ENCODE assay signal across 8 mouse cellular contexts in genomic region chr9:114805151-114805671, GRCm38 (mm10). TPM values are rescaled to one million over a fixed set of nuclear protein-coding genes. Genes with fewer than 3 reads are reported as not detected.
DNase-seq lines count a peak whose midpoint lies in the region; ATAC-seq and TF ChIP-seq lines count a peak whose summit lies in the region.

No protein-coding gene starts in this region.

- H3K27ac ChIP-seq in heart, embryonic 11.5 days (ENCODE audit: low read depth, low read length), result no peak overlapping the region
- H3K27ac ChIP-seq in liver, embryonic 14.5 days, result no peak overlapping the region
- H3K27ac ChIP-seq in stomach, embryonic 15.5 days, result peak overlapping the region; percentile 49; the same call in 1 of the 2 replicates

- DNase-seq in Muller cell, postnatal 12 days (ENCODE audit: inconsistent ontology term), result peak; percentile 35
- DNase-seq in kidney, postnatal 14 days, result peak; percentile 53
- DNase-seq in liver, embryonic 14.5 days (ENCODE audit: low read depth in 3 of 3, low spot score in 3 of 3), result no peak
- DNase-seq in urinary bladder, postnatal 4 days (ENCODE audit: low spot score in 2 of 2), result no peak
- DNase-seq in thymus, adult 18-20 months, result no peak

- no peak for TF ChIP-seq EP300 in liver, embryonic 14.5 days (IDR thresholded peaks at IDR 0.05; ENCODE audit: low read depth)

- 50% methylated on average over 19 of the region's 19 CpGs for WGBS in heart, embryonic 11.5 days (ENCODE audit: insufficient replicate concordance)
- 79% methylated on average over 19 of the region's 19 CpGs for WGBS in liver, embryonic 14.5 days (ENCODE audit: insufficient replicate concordance)
- 36% methylated on average over 19 of the region's 19 CpGs for WGBS in stomach, embryonic 15.5 days

- no peaks in the 10 kb centered on the region for H3K36me3 ChIP-seq in C2C12 (ENCODE audit: control insufficient read depth, insufficient read depth)
- no peaks in the 10 kb centered on the region for H3K36me3 ChIP-seq in heart, embryonic 11.5 days (ENCODE audit: control insufficient read depth, insufficient read depth, low read length)
- no peaks in the 10 kb centered on the region for H3K36me3 ChIP-seq in liver, embryonic 14.5 days (replicated peaks; ENCODE audit: control insufficient read depth, insufficient read depth, low read depth)
- no peaks in the 10 kb centered on the region for H3K36me3 ChIP-seq in stomach, embryonic 15.5 days

- H3K79me3 ChIP-seq in C2C12 (ENCODE audit: low read depth), result no peaks in the 10 kb centered on the region

- H3ac ChIP-seq in C2C12 (ENCODE audit: control insufficient read depth, insufficient read length, low read depth), result no peak overlapping the region

- peak; percentile 67; the same call in 1 of the 2 replicates for ATAC-seq in heart, embryonic 11.5 days (replicated peaks; ENCODE audit: insufficient number of reproducible peaks, low FRiP score, low TSS enrichment)
- ATAC-seq in liver, embryonic 14.5 days (ENCODE audit: insufficient read depth), result peak; percentile 26; the same call in 1 of the 2 replicates
- ATAC-seq in stomach, embryonic 15.5 days (ENCODE audit: insufficient read depth, low FRiP score, low read depth), result peak; percentile 81

- peaks cover 4% of the 10 kb centered on the region for H3K27me3 ChIP-seq in C2C12 (ENCODE audit: control insufficient read depth, insufficient read depth, insufficient read length)
- H3K27me3 ChIP-seq in heart, embryonic 11.5 days (ENCODE audit: control insufficient read depth, insufficient read depth, low read length), result no peaks in the 10 kb centered on the region
- H3K27me3 ChIP-seq in liver, embryonic 14.5 days (ENCODE audit: control insufficient read depth, insufficient read depth, low read length), result no peaks in the 10 kb centered on the region
- no peaks in the 10 kb centered on the region for H3K27me3 ChIP-seq in stomach, embryonic 15.5 days (replicated peaks)

- peaks cover 32% of the 10 kb centered on the region for H3K4me1 ChIP-seq in heart, embryonic 11.5 days (ENCODE audit: control insufficient read depth, insufficient read depth, low read length)
- peaks cover 0 to 11% of the 10 kb centered on the region in 2 experiments; a peak in 1 of 4 replicates for H3K4me1 ChIP-seq in liver, embryonic 14.5 days (replicated peaks; ENCODE audit: control insufficient read depth in 2 of 2, insufficient read depth in 2 of 2, low read length in 1 of 2)
- peaks cover 20% of the 10 kb centered on the region; the same call in 1 of the 2 replicates for H3K4me1 ChIP-seq in stomach, embryonic 15.5 days

- H3K4me3 ChIP-seq in C2C12 (ENCODE audit: insufficient read depth, poor library complexity, severe bottlenecking), result no peak overlapping the region
- no peak overlapping the region for H3K4me3 ChIP-seq in heart, embryonic 11.5 days (ENCODE audit: low read depth, low read length)
- H3K4me3 ChIP-seq in liver, embryonic 14.5 days (ENCODE audit: insufficient read depth in 1 of 2, low read depth in 2 of 2, low read length in 2 of 2), result no peak overlapping the region
- H3K4me3 ChIP-seq in stomach, embryonic 15.5 days (replicated peaks), result no peak overlapping the region

- no peaks in the 10 kb centered on the region for H3K79me2 ChIP-seq in C2C12 (ENCODE audit: control insufficient read depth, insufficient read depth)

- H3K9me3 ChIP-seq in heart, embryonic 11.5 days (replicated peaks; ENCODE audit: control insufficient read depth, low read length), result no peaks in the 10 kb centered on the region
- no peaks in the 10 kb centered on the region for H3K9me3 ChIP-seq in liver, embryonic 14.5 days (ENCODE audit: control insufficient read depth, low read length)
- no peaks in the 10 kb centered on the region for H3K9me3 ChIP-seq in stomach, embryonic 15.5 days

- H3K4me2 ChIP-seq in heart, embryonic 11.5 days, result peak overlapping the region; percentile 24
- no peak overlapping the region for H3K4me2 ChIP-seq in liver, embryonic 14.5 days (ENCODE audit: low read depth)
- H3K4me2 ChIP-seq in stomach, embryonic 15.5 days, result peak overlapping the region; percentile 9; the same call in 1 of the 2 replicates

- TF ChIP-seq CTCF in C2C12 (IDR thresholded peaks at IDR 0.05; ENCODE audit: control insufficient read depth, insufficient read depth, insufficient read length), result no peak
- no peak for TF ChIP-seq CTCF in liver, embryonic 14.5 days (IDR thresholded peaks at IDR 0.05; ENCODE audit: low read depth)

- H3K9ac ChIP-seq in heart, embryonic 11.5 days (ENCODE audit: low read depth, low read length), result no peak overlapping the region
- no peak overlapping the region for H3K9ac ChIP-seq in liver, embryonic 14.5 days (replicated peaks)
- H3K9ac ChIP-seq in stomach, embryonic 15.5 days, result no peak overlapping the region

TF ChIP-seq in C2C12, 6 proteins besides CTCF, POLR2A, EP300 and RAD21:
- TF ChIP-seq MYOG (IDR thresholded peaks at IDR 0.05; ENCODE audit: control insufficient read depth, extremely low read depth, insufficient read length), result no peak
- no peak for TF ChIP-seq FOSL1 (IDR thresholded peaks at IDR 0.05; ENCODE audit: insufficient read depth, low read length, poor library complexity, severe bottlenecking)
- peak; percentile 70 for TF ChIP-seq MYOD1 (IDR thresholded peaks at IDR 0.05; ENCODE audit: control insufficient read depth, insufficient read length, low read depth)
- peak; percentile 53 for TF ChIP-seq USF1 (IDR thresholded peaks at IDR 0.05; ENCODE audit: low read depth)
- TF ChIP-seq MAX (IDR thresholded peaks at IDR 0.05), result no peak
- TF ChIP-seq CEBPB (IDR thresholded peaks at IDR 0.05; ENCODE audit: low read depth), result no peak

RNA-seq across cellular contexts. Expression of gene Cmtm7, which starts 23.6 kb away (rescaled TPM):
- polyA plus RNA-seq in C2C12 (2012; fragmentation: generic; extraction: Trizol), result 61.4 TPM
- 105 and 121 TPM in 2 replicates for polyA plus RNA-seq in heart, embryonic 11.5 days (2014; fragmentation: Nextera tagmentation; extraction: Ambion mirVana)
- polyA plus RNA-seq in liver, embryonic 14.5 days (2012; rRNA removed), result 36.7 and 52.9 TPM in 2 replicates
- 43.5 and 49.5 TPM in 2 replicates for polyA plus RNA-seq in liver, embryonic 14.5 days (2014; fragmentation: Nextera tagmentation; extraction: Ambion mirVana)
- 103 and 105 TPM in 2 replicates for polyA plus RNA-seq in stomach, embryonic 15.5 days (2015; fragmentation: Nextera tagmentation; extraction: Ambion mirVana)

RNA-seq across cellular contexts. Expression of gene Cmtm8, which starts 38.7 kb away (rescaled TPM):
- not detected for polyA plus RNA-seq in C2C12 (2012; fragmentation: generic; extraction: Trizol)
- 14.4 and 16.2 TPM in 2 replicates for polyA plus RNA-seq in heart, embryonic 11.5 days (2014; fragmentation: Nextera tagmentation; extraction: Ambion mirVana)
- polyA plus RNA-seq in liver, embryonic 14.5 days (2012; rRNA removed), result 16.2 and 21.9 TPM in 2 replicates
- 24.2 and 26.2 TPM in 2 replicates for polyA plus RNA-seq in liver, embryonic 14.5 days (2014; fragmentation: Nextera tagmentation; extraction: Ambion mirVana)
- polyA plus RNA-seq in stomach, embryonic 15.5 days (2015; fragmentation: Nextera tagmentation; extraction: Ambion mirVana), result 63.7 and 66.1 TPM in 2 replicates

Comparison
In these comparisons a context has a peak if more than half of its experiments do, and no peak if none do; other contexts are left out.
1. DNase-seq: peak in Muller cell, postnatal 12 days (single experiment) and kidney, postnatal 14 days (single experiment); none in liver, embryonic 14.5 days (0 of 3), urinary bladder, postnatal 4 days (0 of 2) and thymus, adult 18-20 months (0 of 2).
2. ATAC-seq: peak in every context shown above with its lines; median percentile 81 in stomach, embryonic 15.5 days; 67 in heart, embryonic 11.5 days; 26 in liver, embryonic 14.5 days.
3. RNA of gene Cmtm8, which starts 38.7 kb away (polyA plus RNA-seq): 63.7 to 66.1 TPM in stomach, embryonic 15.5 days, 16.2 to 26.2 TPM in liver, embryonic 14.5 days and 14.4 to 16.2 TPM in heart, embryonic 11.5 days; not detected in C2C12 (single experiment); every median in the first group is over 10 times any median in the second.